Mouse (Mus musculus) megakaryocyte, embryonic 14.5 days (primary cell): ENCODE data around the gene Sema5a.

ENCODE experiments used
- FLI1 ChIP-seq: IDR thresholded peaks from 2 replicates; pipeline ENCODE4 v1.6.1; 2012; ENCODE audit warnings: low read length, inconsistent platforms, mixed read lengths
- GATA1 ChIP-seq: IDR thresholded peaks from 3 replicates; pipeline ENCODE4 v1.6.1; 2012; ENCODE audit warnings: mixed read lengths, low read length, inconsistent platforms, borderline replicate concordance

DNA sequence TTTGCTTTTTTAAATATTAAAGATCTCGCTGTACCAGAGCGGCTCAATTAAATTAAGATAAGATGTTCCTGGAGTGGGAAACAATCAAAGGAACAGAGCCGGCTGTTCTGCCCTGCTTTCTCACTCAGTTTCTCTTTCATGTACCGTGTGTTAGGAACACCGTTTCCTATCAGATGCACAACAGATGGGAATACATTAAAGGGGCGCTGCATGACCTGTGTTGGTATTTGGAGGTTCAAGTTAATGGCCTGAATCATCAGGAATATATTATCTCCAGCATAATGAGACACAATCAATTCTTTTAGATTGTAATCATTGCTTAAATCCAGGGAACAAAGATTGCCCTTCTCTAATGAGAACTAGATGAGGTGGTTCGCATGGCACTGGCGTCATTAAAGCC lies 85.8 kb downstream of the Sema5a start:
- TF ChIP-seq GATA1 (no peak), FLI1 (no peak)
